Mouse (Mus musculus) cerebellum, adult 9-10 months (tissue): Measurements from ENCODE around the gene Acnat1.
"Not testable (repeated sequence)": the region's sequence is repeated elsewhere in the genome, so short reads cannot be mapped to it uniquely, and the experiment has no call there.

Experiments used
- DNase-seq: peaks from one replicate; pipeline ENCODE4 v3.0.0; 2022

Gene Acnat1

GRCm38 (mm10) chr4:49473435-49474100 lies at the start of gene Acnat1:
Acnat1 (minus strand) TSS chr4:49473912.
- DNase-seq, result no peak

GRCm38 (mm10) chr4:49522576-49522975 lies 48.9 kb upstream of the Acnat1 start:
- DNase-seq, result peak; percentile 36

- DNase-seq, result no peak
These were observed 47.6 kb upstream of the Acnat1 start for GRCm38 (mm10) chr4:49521346-49521745.

- peak; percentile 97 for DNase-seq
These were observed 47.0 kb upstream of the Acnat1 start, which contains the start of the genes Mrpl50 and Zfp189 for GRCm38 (mm10) chr4:49520572-49521340. Mrpl50 (minus strand) TSS chr4:49521093. Zfp189 (plus strand) TSS chr4:49521176.

- no peak for DNase-seq
These were observed 45.8 kb upstream of the Acnat1 start for GRCm38 (mm10) chr4:49519476-49519875.

- no peak for DNase-seq
These were observed 40.7 kb upstream of the Acnat1 start for GRCm38 (mm10) chr4:49514441-49514840.

- DNase-seq, result no peak
These were observed 38.9 kb upstream of the Acnat1 start for GRCm38 (mm10) chr4:49512636-49513035.

GRCm38 (mm10) chr4:49510236-49510835 lies 36.6 kb upstream of the Acnat1 start:
- DNase-seq, result not testable (repeated sequence)

- no peak for DNase-seq
These were observed 35.5 kb upstream of the Acnat1 start for GRCm38 (mm10) chr4:49509183-49509582.

GRCm38 (mm10) chr4:49506386-49506785 lies 32.7 kb upstream of the Acnat1 start, which contains the start of gene Baat:
Baat (minus strand) TSS chr4:49506557.
- no peak for DNase-seq

- no peak for DNase-seq
These were observed 29.9 kb upstream of the Acnat1 start for GRCm38 (mm10) chr4:49503563-49503962.

- DNase-seq, result not testable (repeated sequence)
These were observed 12.4 kb upstream of the Acnat1 start for GRCm38 (mm10) chr4:49485934-49486650.

GRCm38 (mm10) chr4:49485442-49485841 lies 11.7 kb upstream of the Acnat1 start:
- DNase-seq, result no peak

- DNase-seq, result no peak
These were observed 7.2 kb upstream of the Acnat1 start for GRCm38 (mm10) chr4:49480896-49481295.

- no peak for DNase-seq
These were observed 6.5 kb upstream of the Acnat1 start for GRCm38 (mm10) chr4:49480104-49480760.

GRCm38 (mm10) chr4:49479035-49479434 lies 5.3 kb upstream of the Acnat1 start:
- not testable (repeated sequence) for DNase-seq

- DNase-seq, result no peak
These were observed 4.6 kb upstream of the Acnat1 start for GRCm38 (mm10) chr4:49478118-49478877.

- DNase-seq, result no peak
These were observed 871 bp upstream of the Acnat1 start for GRCm38 (mm10) chr4:49474583-49474982.

GRCm38 (mm10) chr4:49469435-49470151 lies 4.1 kb downstream of the Acnat1 start:
- DNase-seq, result no peak

- no peak for DNase-seq
These were observed 6.4 kb downstream of the Acnat1 start for GRCm38 (mm10) chr4:49467360-49467759.

- no peak for DNase-seq
These were observed 17.5 kb downstream of the Acnat1 start for GRCm38 (mm10) chr4:49456171-49456570.
